Mouse (Mus musculus) urinary bladder, postnatal 10 days (tissue): ENCODE results near the gene Slc25a10.
"Not testable (repeated sequence)": the region's sequence is repeated elsewhere in the genome, so short reads cannot be mapped to it uniquely, and the experiment has no call there.

ENCODE experiments used
- DNase-seq: peaks from one replicate; pipeline ENCODE4 v3.0.0; 2022; ENCODE audit warnings: low spot score

The Slc25a10 gene

DNA sequence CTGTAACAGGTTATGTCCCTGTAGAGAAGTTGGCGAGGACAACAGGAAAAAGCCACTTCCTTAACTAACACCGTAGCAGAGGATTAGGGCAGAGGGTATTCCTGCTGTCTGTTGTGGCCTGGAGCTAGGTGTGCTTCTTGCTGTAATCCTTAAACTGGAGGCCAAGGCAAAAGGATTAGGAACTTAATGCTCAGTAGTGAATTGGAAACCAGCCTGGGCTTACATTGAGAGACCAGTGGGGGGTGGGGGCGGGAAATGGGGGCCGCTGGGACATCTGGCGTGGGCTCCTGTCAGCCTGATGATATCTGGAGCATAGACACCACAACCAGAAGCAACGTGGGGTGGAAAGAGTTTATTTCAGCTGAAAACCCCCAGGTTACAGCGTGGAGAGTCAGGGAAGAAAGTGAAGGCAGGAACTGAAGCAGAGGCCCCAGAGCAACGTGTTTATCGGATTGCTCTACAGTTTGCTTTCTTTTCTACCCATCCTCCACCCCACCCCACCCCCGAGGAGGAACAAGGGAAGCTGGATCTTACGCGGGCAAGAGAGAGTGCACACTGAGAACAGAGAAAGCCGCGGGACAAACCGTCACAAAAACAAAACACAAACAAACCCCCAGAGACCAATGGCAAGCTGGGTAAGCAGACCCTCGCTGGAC lies 18.9 kb downstream of the Slc25a10 start:
- no peak for DNase-seq

DNA sequence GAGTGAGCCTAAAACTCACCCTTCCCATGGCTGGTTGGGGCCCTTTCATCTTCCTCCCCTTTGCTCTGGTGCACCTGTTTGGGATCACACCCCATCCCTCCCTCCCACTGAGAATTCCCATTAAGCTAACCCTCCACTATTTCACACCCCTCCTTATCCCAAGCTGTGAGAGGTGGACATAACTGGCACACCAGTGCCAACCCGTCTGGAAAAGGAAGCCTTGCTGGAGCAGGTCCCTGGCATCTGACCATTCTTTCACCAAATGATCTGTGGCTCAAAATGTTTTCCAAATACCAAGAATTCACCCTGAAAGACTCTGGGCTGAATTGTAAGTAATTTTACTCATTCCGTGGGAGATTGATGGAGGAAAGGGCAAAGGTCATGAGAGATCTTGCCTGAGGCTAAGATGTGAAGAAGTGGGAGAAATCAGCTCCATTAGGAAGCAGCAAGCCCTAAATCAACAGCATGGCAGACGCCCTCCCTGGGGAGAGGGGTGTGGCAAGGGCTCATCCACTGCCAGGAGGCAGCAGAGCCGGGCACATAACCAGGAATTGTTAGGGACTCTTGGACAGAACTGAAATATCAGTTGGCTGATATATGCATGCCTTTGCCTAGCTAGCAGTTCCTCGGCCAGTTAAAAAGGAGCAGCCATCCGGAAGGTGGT lies 21.3 kb downstream of the Slc25a10 start:
- DNase-seq, result no peak

DNA sequence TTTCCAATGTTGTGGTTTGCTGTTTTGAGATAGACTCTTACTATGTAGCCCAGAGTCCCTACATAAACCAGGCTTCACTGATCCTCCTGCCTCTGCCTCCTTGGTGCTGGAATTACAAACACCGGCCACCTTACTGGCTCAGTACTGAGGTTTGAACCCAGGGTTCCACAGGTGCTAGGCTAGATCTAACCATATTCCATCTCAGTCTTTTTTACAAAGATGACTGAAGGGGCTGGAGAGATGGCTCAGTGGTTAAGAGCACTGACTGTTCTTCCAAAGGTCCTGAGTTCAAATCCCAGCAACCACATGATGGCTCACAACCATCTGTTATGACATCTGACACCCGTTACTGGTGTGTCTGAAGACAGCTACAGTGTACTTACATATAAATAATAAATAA lies 22.6 kb downstream of the Slc25a10 start:
- not testable (repeated sequence) for DNase-seq

DNA sequence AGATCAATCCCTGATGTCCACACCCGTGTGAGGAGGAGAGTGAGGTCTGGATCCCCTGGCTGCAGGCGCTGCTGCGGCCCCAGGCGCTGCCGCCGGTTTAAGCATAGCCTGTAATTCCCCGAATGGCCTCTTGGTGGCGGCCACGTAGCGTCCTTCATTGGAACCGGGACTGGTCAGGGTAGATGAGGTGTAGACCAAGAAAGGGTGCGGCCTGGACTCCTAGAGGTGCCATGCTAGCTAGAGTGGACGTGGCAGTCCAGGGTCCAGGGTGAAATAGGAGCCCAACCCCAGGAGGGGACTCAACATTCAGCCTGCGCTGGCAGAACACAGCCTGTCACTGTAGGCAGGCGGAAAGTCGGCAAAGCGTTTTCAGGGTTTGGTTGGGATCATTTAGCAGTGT lies 24.0 kb downstream of the Slc25a10 start:
- DNase-seq, result peak; percentile 80

DNA sequence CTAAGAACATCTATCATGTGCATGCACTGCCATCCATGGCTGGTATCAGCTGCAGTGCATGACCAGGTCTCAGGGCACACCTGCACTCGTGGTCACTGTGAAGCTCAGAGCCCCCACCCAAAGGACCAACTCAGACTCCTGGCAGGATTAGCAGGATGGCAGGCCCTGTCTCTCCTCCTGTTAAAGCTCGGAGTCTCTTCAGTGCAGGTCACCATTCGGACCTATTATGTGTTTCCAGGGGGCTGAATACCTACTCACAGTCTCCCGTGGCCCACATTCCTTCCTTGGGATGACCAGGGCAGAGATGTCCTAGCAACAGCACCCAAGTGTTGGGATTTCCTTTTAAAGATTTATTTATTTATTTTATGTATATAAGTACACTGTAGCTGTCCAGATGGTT lies 25.5 kb downstream of the Slc25a10 start:
- DNase-seq, result no peak

DNA sequence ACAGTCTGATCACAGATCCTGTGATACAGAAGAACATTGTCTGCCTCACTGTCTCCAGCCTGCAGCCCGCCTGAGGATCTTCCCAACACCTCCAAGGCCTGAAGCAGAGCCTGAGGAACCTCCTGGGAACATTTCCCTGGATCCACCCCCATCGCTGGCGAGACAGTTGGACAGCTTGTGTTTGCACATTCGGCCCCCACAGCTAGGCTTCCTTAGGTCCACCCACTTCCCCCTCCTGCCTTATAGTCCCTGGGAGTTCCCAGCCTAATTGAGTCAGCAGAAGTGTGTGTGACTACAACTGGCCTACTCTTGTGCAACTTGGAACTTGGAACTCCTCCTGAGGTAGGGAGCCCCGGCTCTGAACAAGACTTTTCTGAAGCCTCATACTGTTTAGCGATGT lies 26.4 kb downstream of the Slc25a10 start:
- no peak for DNase-seq

DNA sequence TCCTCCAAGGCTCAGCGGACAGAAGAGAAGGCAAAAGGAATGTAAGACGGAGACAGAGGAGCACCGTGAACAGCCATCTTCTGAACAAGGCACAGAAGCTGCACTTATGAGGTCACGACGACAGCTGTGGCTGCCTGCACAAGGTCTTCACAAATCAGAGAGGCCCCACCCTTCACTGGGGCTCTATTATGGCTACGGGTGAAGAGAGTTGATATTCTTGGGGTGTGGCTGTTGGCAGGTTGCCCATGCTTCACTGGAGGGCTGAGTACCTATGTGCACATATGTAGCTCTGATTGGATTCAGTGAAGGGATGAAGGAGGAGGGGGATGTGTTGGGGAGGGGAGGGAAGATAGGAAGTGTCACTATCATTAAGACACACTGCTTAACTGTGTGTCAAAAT lies 26.9 kb downstream of the Slc25a10 start:
- no peak for DNase-seq

DNA sequence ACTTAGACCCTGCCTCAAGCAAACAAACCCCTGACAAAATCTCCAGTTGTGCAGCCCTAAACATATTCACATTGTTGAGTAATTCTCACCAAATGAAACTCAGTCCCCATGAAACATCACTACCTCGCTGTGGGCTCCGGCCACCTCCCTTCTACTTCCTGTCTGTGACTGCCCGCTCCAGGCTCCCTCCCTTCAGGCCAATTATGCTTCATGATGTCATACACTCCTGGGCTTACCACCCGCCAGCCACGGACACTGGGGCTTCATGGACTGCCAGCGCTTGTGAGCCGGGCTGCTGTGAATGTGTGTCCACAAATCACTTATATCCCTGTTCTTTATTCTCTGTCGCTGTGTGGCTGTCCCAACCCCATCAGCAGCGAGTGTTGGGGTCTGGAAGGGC lies 28.1 kb downstream of the Slc25a10 start:
- no peak for DNase-seq

DNA sequence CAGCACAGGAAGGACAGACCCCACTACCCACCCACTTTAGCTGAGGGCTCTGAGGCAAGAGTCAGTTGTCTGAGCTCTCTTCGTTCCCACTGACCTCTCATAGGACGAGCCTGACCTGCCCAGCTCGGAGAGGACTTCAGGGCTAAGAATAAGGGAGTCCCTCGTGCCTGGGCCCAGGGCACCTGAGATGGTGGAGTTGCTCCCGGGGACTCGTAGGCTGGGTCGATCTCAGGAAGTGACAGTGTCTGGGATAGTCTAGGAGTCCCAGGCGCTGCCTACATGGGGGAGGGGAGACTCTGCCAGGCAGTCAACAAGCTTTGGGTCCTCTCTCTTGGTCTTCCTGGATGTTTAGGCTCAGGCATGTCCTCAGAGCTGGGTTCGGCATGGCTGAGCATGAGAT lies 28.9 kb downstream of the Slc25a10 start:
- no peak for DNase-seq

DNA sequence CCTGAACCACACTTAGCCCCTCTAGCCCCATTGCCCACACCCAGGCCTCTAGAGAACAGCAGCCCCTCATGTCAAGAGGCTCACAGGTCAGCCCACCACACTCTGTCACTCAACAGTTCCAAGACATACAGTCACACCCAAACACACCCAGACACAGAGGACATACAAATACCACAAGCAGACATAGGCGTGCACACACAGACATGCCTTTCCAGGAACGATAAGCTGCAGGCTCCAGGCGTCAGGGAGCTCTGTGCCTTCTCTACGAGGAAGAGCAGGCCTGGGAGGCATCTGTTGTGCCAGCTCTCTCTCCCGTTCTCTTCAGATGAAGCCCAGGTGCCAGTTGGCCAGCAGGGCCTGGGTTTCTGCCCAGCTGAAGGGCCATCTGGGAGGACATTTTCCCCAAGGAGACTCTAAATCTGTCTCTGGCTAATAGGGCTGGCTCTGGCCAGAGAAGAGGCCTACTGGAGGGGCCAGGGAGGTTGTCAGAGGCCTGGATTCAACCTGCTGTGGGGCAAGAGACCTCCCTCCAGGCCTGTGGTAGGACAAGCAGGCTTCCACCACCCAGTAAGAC lies 29.4 kb downstream of the Slc25a10 start:
- no peak for DNase-seq

DNA sequence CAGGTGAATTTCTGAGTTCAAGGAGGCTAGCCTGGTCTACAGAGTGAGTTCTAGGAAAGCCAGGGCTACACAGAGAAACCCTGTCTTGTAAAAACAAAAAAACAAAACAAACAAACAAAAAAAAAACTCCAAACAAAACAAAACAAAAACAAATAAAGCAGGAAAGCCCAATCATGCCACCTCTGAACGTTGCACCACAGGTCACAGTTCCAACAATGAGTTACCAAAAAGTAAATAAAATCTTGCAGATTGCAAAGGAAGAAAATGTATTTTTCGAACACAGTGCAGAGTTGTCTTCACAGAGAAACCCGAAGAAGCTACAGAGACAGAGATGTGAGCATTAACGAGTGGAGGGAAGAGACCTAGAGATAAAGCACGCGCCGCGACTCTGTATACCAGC lies 30.9 kb downstream of the Slc25a10 start:
- no peak for DNase-seq

DNA sequence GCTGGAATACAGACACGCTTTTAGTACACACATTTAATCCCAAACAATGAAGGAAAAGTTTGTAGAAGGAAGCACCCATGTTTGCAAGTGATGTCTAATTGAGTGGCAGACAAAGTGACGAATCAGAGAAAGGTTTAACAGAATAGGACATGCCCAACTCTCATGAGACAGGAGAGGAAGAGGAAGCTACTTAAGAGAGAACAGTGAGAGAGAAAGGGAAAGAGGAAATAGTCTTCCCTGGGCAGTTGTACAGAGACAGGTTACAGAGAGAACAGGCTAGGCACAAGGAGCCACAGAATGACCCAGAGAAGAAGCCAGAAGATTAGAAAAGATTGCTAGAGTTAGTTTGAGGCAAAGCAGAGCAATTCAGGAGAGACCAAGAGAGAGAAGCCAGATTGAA lies 34.3 kb downstream of the Slc25a10 start:
- DNase-seq, result no peak

DNA sequence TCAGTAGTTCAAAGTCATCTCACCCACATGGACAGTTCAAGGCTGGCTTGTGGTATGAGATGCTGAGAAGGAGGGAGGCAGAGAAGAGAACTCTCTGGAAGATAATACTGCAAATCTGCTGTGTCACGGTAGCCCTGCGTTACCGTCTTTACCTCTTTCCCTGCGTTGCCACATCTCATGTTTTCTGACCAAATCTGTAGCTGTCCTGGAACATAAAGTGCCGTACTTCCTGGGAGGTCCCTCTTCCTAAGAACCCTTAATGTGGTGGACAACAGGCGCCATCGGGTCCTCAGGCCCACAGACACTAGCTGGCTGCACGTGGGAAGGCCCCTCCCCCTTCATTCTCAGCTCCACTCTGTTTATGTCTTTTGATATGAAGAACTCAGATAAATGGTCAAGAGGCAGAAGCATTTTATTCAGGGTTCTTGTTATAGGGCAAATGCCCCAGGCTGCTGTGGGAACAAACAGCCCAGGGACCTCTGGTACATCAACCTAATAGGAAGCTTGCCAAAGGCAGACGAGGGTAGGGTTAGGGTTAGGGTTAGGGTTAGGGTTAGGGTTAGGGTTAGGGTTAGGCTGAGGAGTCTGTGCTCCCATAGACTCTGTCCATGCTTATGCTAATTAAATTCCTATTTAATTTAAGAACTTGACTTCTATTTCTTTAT lies 36.2 kb downstream of the Slc25a10 start:
- DNase-seq, result no peak

DNA sequence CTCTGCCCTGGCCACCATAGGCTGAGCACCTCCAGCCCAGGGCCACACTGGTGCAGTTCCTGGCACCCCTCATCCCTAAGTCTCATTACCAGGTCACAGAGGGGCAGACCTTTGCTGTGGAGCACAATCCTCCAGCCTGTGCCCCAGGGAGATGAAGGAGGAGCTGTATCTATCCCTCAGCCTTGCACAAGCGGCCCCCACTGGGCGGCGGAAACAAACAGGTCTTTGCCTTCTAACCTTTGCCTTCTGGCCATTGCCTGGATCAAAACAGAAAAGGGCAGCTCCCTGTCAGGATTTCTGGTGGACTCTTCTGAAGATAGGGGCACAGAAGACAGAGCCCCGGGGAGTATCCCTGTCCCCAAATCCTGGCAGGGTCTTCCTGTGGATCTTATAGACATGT lies 37.3 kb downstream of the Slc25a10 start:
- DNase-seq, result no peak

DNA sequence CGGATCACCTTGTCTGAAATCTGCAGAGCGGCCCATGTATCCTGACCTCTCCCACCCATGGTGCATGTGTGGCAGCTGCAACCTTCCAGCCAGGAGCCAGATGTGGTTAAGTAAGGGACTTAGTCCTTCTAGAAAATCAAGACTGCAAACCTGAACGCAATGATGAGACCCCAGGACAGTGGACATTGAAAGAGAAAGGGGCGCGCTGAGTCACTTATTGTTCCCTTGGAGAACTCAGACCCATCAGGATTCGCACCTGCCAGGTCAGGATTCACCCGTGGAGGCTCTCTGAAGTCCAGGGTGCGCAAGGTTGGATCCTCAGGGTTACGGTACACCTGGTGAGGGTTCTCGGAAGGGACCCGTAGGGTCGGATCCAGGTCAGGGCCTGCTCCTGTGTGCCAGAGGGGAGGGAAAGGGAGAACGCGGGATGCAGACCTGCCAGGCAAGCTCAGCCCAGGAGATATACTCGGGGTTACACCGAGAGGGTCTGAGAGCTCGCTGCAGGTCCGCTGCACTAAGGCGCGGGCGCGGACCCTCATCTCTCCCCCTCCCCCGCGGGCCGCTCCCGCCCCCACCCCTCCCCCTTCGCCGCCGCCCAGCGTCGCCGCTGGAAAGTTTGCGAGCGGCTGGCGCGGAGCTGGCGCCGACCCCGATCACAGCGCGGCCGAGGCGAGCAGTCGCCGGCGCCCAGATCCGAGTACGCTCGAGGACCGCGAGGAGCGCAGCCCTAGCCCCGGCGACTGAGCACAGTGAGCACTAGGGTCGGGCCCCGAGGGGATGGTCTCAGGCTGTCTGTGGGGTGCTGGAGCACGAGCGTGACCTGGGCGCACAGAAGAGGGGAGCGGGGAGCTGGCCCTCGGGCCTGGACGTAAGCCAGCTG lies 38.7 kb downstream of the Slc25a10 start, which contains the start of gene Gcgr:
Gene Gcgr, plus strand, starts transcription at position 615 of the 880 bp plus-strand sequence.
- no peak for DNase-seq

DNA sequence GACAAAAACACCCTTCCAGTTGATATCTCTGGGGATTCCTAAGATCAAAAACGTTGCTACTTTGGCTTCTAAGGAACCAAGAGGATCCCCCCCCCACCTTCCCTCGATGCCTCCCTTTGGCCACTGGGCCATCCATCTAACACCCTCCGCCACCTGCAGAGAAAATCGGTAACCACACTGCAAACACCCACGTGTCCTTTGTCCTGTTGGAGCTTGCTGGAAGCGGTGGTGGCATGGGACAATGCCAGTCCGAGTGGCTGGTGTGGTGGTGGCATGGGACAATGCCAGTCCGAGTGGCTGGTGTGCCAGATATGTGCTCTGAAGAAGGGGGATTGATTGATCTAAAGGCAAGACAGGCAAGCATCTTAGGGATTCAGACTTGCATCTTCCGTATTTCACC lies 40.0 kb downstream of the Slc25a10 start:
- no peak for DNase-seq

DNA sequence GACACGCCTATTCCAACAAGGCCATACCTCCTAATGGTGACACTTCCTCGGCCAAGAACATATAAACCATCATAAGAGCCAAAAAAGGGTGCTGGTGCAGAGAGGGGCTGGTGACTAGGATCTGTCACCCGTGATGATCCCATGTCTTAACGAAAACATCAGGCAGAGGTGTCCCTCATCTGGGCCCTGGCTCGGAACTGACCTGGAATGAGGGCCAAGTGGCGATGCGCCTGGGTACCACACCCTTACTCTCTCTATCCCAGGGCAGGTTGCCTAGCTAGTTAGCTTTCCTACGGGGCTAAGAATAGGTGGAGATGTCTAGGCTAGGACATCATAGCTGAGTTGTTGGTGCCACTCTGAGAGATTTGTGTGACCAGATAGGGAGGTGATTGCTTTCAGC lies 42.5 kb downstream of the Slc25a10 start:
- no peak for DNase-seq

DNA sequence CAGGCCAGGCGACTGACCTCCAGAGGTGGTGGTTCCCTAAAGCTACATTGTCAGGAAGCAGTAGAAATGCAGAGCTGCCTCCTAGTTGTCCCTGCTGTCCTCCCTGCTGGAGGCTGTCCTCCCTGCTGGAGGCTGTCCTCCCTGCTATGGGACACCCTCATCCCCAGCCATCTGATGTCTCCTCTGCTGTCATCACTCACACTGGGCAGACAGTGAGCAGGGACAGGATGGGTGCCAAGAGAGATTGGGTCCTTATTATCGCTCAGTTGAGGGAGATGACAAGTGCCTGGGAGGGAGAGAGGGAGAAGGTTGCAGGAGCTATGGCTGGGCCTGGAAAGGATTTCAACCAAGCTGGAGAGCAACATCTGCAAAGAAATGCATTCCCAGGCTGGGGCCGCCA lies 43.5 kb downstream of the Slc25a10 start:
- no peak for DNase-seq

DNA sequence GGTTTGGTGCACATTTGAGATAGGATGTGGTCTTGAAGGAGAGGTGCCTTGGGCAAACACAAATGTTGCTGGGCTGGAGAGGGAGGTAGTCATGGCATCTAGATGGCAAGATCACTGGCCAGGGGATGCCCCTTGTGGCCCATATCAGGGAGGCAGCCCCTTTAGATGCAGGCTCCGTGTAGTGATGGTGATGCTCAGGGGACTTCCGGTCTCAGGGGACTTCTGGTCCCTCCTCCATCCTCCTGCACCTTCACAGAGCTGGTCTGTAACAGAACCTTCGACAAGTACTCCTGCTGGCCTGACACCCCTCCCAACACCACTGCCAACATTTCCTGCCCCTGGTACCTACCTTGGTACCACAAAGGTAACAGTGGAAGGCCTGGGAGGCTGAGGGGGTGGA lies 44.2 kb downstream of the Slc25a10 start:
- DNase-seq, result no peak

DNA sequence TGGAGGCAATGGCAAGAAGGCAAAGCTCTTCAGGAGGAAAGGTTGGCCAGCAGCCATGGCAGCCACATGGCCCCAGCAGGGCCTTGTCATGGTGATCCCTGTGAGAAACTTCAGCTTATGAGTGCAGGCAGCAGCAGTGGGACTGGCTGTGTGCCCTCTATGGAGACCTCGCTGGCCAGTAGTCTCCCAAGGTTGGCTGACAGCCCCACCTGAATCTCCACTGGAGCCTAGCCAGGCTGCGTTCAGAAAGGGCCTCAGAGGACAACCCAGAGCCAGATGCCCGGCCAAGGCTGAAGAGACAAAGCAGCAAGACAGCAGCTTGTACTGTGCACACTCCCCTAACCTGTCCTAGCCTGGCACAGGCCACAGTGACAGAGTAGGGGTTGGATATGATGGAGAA lies 46.8 kb downstream of the Slc25a10 start:
- no peak for DNase-seq

DNA sequence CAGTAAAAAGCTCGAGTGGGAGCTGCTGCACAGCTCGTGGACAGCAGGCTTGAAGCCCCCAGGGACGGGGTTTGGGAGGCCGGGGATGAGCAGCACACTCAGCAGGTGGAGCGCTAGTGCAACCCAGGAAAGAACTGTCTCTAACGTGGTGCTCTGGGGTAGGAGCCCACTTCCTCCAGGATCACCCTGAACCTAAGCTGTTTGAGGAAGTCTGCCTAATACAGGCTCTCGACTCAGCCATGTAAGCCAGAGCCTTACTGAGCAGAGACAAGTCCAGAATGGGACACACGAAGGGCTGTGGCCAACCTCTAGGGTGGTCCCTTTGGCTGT lies 47.3 kb downstream of the Slc25a10 start:
- DNase-seq, result no peak

DNA sequence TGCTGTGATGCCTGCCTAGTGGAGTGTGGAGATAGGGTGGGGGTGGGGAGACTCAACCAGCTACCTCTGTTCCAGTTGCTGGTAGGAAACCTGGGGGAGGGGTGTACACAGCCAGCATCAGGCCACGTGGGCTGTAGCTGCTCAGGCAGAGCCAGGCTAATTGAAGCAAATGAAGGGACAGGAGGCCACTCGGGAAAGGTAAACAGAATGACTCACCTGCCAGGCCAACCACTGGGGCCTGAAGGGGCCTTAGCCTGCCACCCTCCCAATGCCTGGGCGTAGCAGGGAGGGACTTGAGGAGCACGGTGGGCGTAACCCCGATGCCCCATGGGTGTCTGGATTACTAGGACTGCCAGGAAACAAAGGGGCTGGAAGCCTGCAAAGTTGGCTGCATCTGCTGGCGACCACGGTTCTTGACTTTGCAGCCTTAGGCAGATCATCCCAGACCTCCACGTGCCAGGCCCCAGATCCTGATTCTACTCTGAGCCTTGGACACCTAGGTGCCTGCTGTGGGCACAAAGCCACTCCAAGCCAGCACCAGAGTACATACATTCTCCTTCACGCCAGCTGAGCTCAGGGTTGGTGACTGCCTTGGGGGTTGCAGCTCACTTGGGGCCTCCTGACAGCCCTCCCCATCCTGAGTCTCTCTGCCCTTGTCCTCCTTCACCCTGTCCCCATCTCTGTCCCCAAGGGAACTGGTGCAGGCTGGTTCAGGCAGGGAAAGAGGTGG lies 47.8 kb downstream of the Slc25a10 start:
- DNase-seq, result no peak
